Mouse (Mus musculus) CH12.LX (cell line): Measurements from ENCODE around the gene Slc39a3. TPM values are rescaled to one million over a fixed set of nuclear protein-coding genes. Genes with fewer than 3 reads are reported as not detected.

ENCODE experiments used
- DNase-seq: peaks from one replicate; pipeline ENCODE4 v3.0.0-alpha.2; 2013; ENCODE audit errors: extremely low read depth
- H3K27ac ChIP-seq: 2 replicates; pipeline ENCODE4 v1.5.1; 2012; ENCODE audit warnings: low read depth, mild to moderate bottlenecking, control low read depth, moderate library complexity; ENCODE audit not compliant: insufficient read depth
- H3K27me3 ChIP-seq: replicated peaks from 2 replicates; pipeline ENCODE3; 2012; ENCODE audit warnings: inconsistent platforms
- H3K36me3 ChIP-seq, 2 experiments: replicated peaks in 1 of 2; 2 replicates each; pipeline versions ENCODE3 to v1.6.1; 2012; ENCODE audit warnings: inconsistent platforms in 1 of 2, low read length in 1 of 2, mild to moderate bottlenecking in 1 of 2, mixed read lengths in 1 of 2, moderate library complexity in 1 of 2; ENCODE audit not compliant: control insufficient read depth in 1 of 2, insufficient read depth in 1 of 2
- H3K4me1 ChIP-seq, 2 experiments: 2 replicates each; pipeline ENCODE4 v1.6.1; 2012; ENCODE audit warnings: inconsistent platforms in 1 of 2, moderate library complexity in 1 of 2; ENCODE audit not compliant: insufficient read depth in 2 of 2, control insufficient read depth in 1 of 2
- H3K4me2 ChIP-seq: 2 replicates; pipeline ENCODE4 v1.6.1; 2012; ENCODE audit warnings: low read depth, mild to moderate bottlenecking, control low read depth; ENCODE audit not compliant: poor library complexity, insufficient read depth, severe bottlenecking
- H3K4me3 ChIP-seq, 3 experiments: fragments of 150-350 bp in 1 of 3; sonication (generic) in 1 of 3; replicated peaks in 1 of 3; 2 replicates each; pipeline versions ENCODE3 to v1.5.1; 2011 to 2012; ENCODE audit warnings: low read depth in 2 of 3, low read length in 2 of 3, mild to moderate bottlenecking in 2 of 3, moderate library complexity in 2 of 3, control low read depth in 1 of 3, improper control_type of control experiment in 1 of 3, inconsistent platforms in 1 of 3, mixed read lengths in 1 of 3; ENCODE audit not compliant: poor library complexity in 1 of 3
- H3K79me2 ChIP-seq: replicated peaks from 2 replicates; pipeline ENCODE4 v1.6.1; 2012; ENCODE audit warnings: mild to moderate bottlenecking, moderate library complexity; ENCODE audit not compliant: control insufficient read depth, poor library complexity, insufficient read depth, severe bottlenecking; ENCODE audit errors: extremely low read depth
- H3K9ac ChIP-seq: 2 replicates; pipeline ENCODE4 v1.6.1; 2012; ENCODE audit warnings: low read depth, mild to moderate bottlenecking, control low read depth, moderate library complexity; ENCODE audit not compliant: insufficient read depth
- H3K9me3 ChIP-seq: replicated peaks from 2 replicates; pipeline ENCODE3; 2012; ENCODE audit warnings: low read length, inconsistent platforms, mixed read lengths
- CHD1 ChIP-seq: IDR thresholded peaks from 2 replicates; pipeline ENCODE4 v1.6.1; 2012; ENCODE audit warnings: low read depth, low read length, improper control_type of control experiment, inconsistent platforms
- CHD2 ChIP-seq: IDR thresholded peaks from 2 replicates; pipeline ENCODE4 v1.6.1; 2011; ENCODE audit warnings: low read length, improper control_type of control experiment
- EP300 ChIP-seq: IDR thresholded peaks from 2 replicates; pipeline ENCODE4 v1.6.1; 2011; ENCODE audit warnings: low read length, improper control_type of control experiment
- GABPA ChIP-seq: IDR thresholded peaks from 2 replicates; pipeline ENCODE4 v1.6.1; 2012; ENCODE audit warnings: low read depth, low read length, improper control_type of control experiment, inconsistent platforms; ENCODE audit not compliant: insufficient replicate concordance
- HCFC1 ChIP-seq: IDR thresholded peaks from 2 replicates; pipeline ENCODE4 v1.6.1; 2012; ENCODE audit warnings: low read depth, mild to moderate bottlenecking, inconsistent platforms, low read length, improper control_type of control experiment
- JUND ChIP-seq: conservative IDR thresholded peaks from 2 replicates; pipeline ENCODE4 v1.6.1; 2011; ENCODE audit warnings: low read depth, low read length, improper control_type of control experiment
- MAX ChIP-seq: IDR thresholded peaks from 2 replicates; pipeline ENCODE4 v1.6.1; 2011; ENCODE audit warnings: low read length, improper control_type of control experiment
- MAZ ChIP-seq: IDR thresholded peaks from 2 replicates; pipeline ENCODE4 v1.6.1; 2012; ENCODE audit warnings: low read depth, mild to moderate bottlenecking, inconsistent platforms, low read length, improper control_type of control experiment, moderate library complexity
- NELFE ChIP-seq: IDR thresholded peaks from 2 replicates; pipeline ENCODE4 v1.6.1; 2011; ENCODE audit warnings: low read depth, low read length, improper control_type of control experiment
- NRF1 ChIP-seq: IDR thresholded peaks from 2 replicates; pipeline ENCODE4 v1.6.1; 2014; ENCODE audit warnings: low read depth, mild to moderate bottlenecking, inconsistent platforms, low read length, improper control_type of control experiment, moderate library complexity
- PAX5 ChIP-seq: IDR thresholded peaks from 2 replicates; pipeline ENCODE4 v1.6.1; 2012; ENCODE audit warnings: low read length, inconsistent platforms, mixed read lengths
- POLR2A ChIP-seq: IDR thresholded peaks from 2 replicates; pipeline ENCODE4 v1.6.1; 2011; ENCODE audit warnings: low read depth, mild to moderate bottlenecking, improper control_type of control experiment, low read length
- RAD21 ChIP-seq: IDR thresholded peaks from 2 replicates; pipeline ENCODE4 v1.6.1; 2011; ENCODE audit warnings: low read depth, mild to moderate bottlenecking, low read length, improper control_type of control experiment, moderate library complexity
- RCOR1 ChIP-seq: conservative IDR thresholded peaks from 2 replicates; pipeline ENCODE4 v1.6.1; 2012; ENCODE audit warnings: low read depth, mild to moderate bottlenecking, inconsistent platforms, low read length, improper control_type of control experiment
- SIN3A ChIP-seq: IDR thresholded peaks from 2 replicates; pipeline ENCODE4 v1.6.1; 2012; ENCODE audit warnings: low read length, improper control_type of control experiment, inconsistent platforms
- TCF12 ChIP-seq: IDR thresholded peaks from 2 replicates; pipeline ENCODE4 v1.6.1; 2014; ENCODE audit warnings: low read depth, mild to moderate bottlenecking, inconsistent platforms, low read length, improper control_type of control experiment
- UBTF ChIP-seq: IDR thresholded peaks from 2 replicates; pipeline ENCODE4 v1.6.1; 2012; ENCODE audit warnings: low read depth, mild to moderate bottlenecking, inconsistent platforms, low read length, improper control_type of control experiment, moderate library complexity
- ZC3H11A ChIP-seq: IDR thresholded peaks from 2 replicates; pipeline ENCODE4 v1.6.1; 2012; ENCODE audit warnings: low read depth, mild to moderate bottlenecking, inconsistent platforms, low read length, improper control_type of control experiment
- ZKSCAN1 ChIP-seq: IDR thresholded peaks from 2 replicates; pipeline ENCODE4 v1.6.1; 2012; ENCODE audit warnings: low read depth, inconsistent platforms, low read length, improper control_type of control experiment, borderline replicate concordance
- ZMIZ1 ChIP-seq: IDR thresholded peaks from 2 replicates; pipeline ENCODE4 v1.6.1; 2012; ENCODE audit warnings: low read depth, mild to moderate bottlenecking, inconsistent platforms, low read length, improper control_type of control experiment
- ZNF384 ChIP-seq: IDR thresholded peaks from 2 replicates; pipeline ENCODE4 v1.6.1; 2012; ENCODE audit warnings: low read depth, low read length, improper control_type of control experiment, inconsistent platforms
- dilution Hi-C: fragments of 300-500 bp; cut with MboI; formaldehyde crosslinking; loops from 2 replicates; pipeline ENCODE4 v1.14.3; 2020; ENCODE audit warnings: low sequenced_read_pairs; ENCODE audit not compliant: extremely low pct_unique_long_range_greater_than_20kb, extremely low pct_ligation_motif_present
- in situ Hi-C: fragments of 300-500 bp; cut with MboI; formaldehyde crosslinking; loops from 3 replicates; pipeline ENCODE4 v1.14.3; 2019; ENCODE audit warnings: low sequenced_read_pairs, low pct_ligation_motif_present, low pct_unique_long_range_greater_than_20kb, mixed read lengths
- polyA plus RNA-seq: library from polyadenylated mRNA; unstranded; fragments of >175 nt; gene quantifications from 2 replicates; pipeline ENCODE4 v1.2.1, GENCODE M21; 2012; ENCODE audit warnings: low read depth; ENCODE audit not compliant: insufficient read length
- total RNA-seq, 2 experiments: library from RNA; depleted of rRNA; stranded (reverse); fragments of 300-350 nt in 1 of 2; fragments of >200 nt in 1 of 2; gene quantifications; 2 replicates each; pipeline ENCODE4 v1.2.3; 2012 to 2014

The Slc39a3 gene
- total and polyA plus RNA-seq, 3 experiments = 3.9 to 7.2 (median 4.2) TPM

DNA sequence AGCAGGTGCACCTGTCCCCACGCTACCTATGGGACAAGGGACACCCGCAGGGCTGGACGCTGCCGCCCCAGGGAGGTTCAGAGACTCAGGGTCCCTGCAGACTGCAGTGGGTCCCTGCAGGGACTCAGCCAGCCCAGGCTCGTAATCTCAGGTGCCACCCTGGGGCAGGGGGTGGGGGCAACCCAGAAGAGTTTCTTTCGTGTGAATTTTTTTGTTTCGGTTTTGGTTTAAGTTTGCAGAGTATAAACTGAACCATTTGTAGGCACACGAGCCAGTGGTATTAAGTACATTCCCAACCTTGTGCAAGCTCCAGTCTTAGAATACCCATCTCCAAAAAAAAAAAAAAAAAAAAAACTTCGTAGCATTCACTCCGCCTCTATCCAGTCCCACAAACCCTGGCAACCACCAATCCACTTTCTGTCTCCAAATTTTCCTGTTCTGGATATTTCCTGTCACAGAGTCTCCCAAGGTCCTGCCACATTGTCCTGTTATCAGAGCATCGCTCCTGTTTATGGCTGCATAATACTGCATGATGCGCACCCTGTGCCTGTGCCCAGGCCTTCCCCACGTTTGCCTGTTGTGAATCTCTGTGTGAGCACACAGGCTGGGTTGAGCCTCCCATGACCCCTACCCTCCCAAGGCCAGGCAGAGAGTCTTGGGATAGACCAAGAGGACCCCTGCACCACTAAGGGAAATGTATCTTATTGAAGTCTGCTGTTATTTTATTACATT lies 51.1 kb downstream of the Slc39a3 start:
- Histone ChIP-seq H3K9me3 (peaks cover 3% of the 10 kb centered on the region), H3K36me3 (no peaks in the 10 kb centered on the region), H3K4me2 (peak overlapping the region; percentile 77), H3K4me1 (peaks cover 31 to 77% of the 10 kb centered on the region in 2 experiments)
- DNase-seq = no peak
- TF ChIP-seq MAZ = peak; percentile 96
- TF ChIP-seq ZKSCAN1 = no peak
- no peak for TF ChIP-seq MAX
- 0 out of 2 replicates have a peak, but pooled peaks have one; percentile 6 for TF ChIP-seq SIN3A
- TF ChIP-seq RAD21 = no peak
- TF ChIP-seq RCOR1 = no peak; the same call in none of the 2 replicates
- TF ChIP-seq NELFE = no peak
- 0 out of 2 replicates have a peak, but pooled peaks have one; percentile 3 for TF ChIP-seq POLR2A
- peak; percentile 39; the same call in 1 of the 2 replicates for TF ChIP-seq ZMIZ1
- no peak for TF ChIP-seq NRF1
- no peak for TF ChIP-seq PAX5
- TF ChIP-seq UBTF = 0 out of 2 replicates have a peak, but pooled peaks have one; percentile 70
- TF ChIP-seq CHD2 = no peak
- no peak for TF ChIP-seq HCFC1
- peak; percentile 75 for TF ChIP-seq ZNF384
- TF ChIP-seq ZC3H11A = no peak
- TF ChIP-seq JUND = no peak
- no peak for TF ChIP-seq CHD1
- TF ChIP-seq EP300 = peak; percentile 29; the same call in 1 of the 2 replicates
- TF ChIP-seq TCF12 = no peak
- no peak for TF ChIP-seq GABPA
- TF ChIP-seq, all 38 proteins: peak for 7
- H3K27me3 ChIP-seq = peaks cover 7% of the 10 kb centered on the region
- H3K79me2 ChIP-seq = no peaks in the 10 kb centered on the region
- peak overlapping the region; percentile 34; the same call in 1 of the 2 replicates for H3K27ac ChIP-seq
- dilution Hi-C loops (no loop called here), in situ Hi-C loops (no loop called here)
- 0 out of 2 replicates have a peak overlapping the region, but pooled peaks have one; percentile 31 for H3K9ac ChIP-seq
- H3K4me3 ChIP-seq = peak overlapping the region; percentile 7 to 64 (median 26)
